Mouse (Mus musculus) forebrain, embryonic 10.5 days (tissue): ENCODE results near the gene Tcte1. TPM values are rescaled to one million over a fixed set of nuclear protein-coding genes. Genes with fewer than 3 reads are reported as not detected.

Experiments used
- DNase-seq: peaks from one replicate; pipeline ENCODE4 v3.0.0-alpha.2; 2017; ENCODE audit warnings: low spot score; ENCODE audit errors: extremely low spot score
- H3K27ac ChIP-seq: fragments of 300-500 bp; sonication (generic); 2 replicates; pipeline ENCODE4 v1.5.1; 2016; ENCODE audit warnings: mild to moderate bottlenecking
- H3K27me3 ChIP-seq: fragments of 300-500 bp; sonication (generic); 2 replicates; pipeline ENCODE4 v1.6.1; 2016; ENCODE audit warnings: mild to moderate bottlenecking; ENCODE audit not compliant: poor library complexity, severe bottlenecking
- H3K36me3 ChIP-seq: fragments of 300-500 bp; sonication (generic); replicated peaks from 2 replicates; pipeline ENCODE4 v1.6.1; 2016; ENCODE audit warnings: mild to moderate bottlenecking, moderate library complexity
- H3K4me1 ChIP-seq: fragments of 300-500 bp; sonication (generic); 2 replicates; pipeline ENCODE4 v1.6.1; 2016
- H3K4me3 ChIP-seq: fragments of 300-500 bp; sonication (generic); 2 replicates; pipeline ENCODE4 v1.5.1; 2016; ENCODE audit warnings: mild to moderate bottlenecking, moderate library complexity
- H3K9me3 ChIP-seq: fragments of 300-500 bp; sonication (generic); 2 replicates; pipeline ENCODE4 v1.6.1; 2016; ENCODE audit warnings: mild to moderate bottlenecking, moderate library complexity
- whole genome bisulfite sequencing: fragments of 180-500 bp; shearing (Covaris S2); methylation state at CpG from one replicate; pipeline ENCODE4 v1.1.7; 2016; 5-methylcytosine and 5-hydroxymethylcytosine counted together
- polyA plus RNA-seq: library from polyadenylated mRNA; unstranded; fragments of >200 nt; fragmentation: Nextera tagmentation; extraction: Ambion mirVana; gene quantifications from 2 replicates; pipeline ENCODE4 v1.2.1, GENCODE M21; 2016

The Tcte1 gene
- polyA plus RNA-seq, 1 experiment from 2014 or later = 1.3 TPM

DNA sequence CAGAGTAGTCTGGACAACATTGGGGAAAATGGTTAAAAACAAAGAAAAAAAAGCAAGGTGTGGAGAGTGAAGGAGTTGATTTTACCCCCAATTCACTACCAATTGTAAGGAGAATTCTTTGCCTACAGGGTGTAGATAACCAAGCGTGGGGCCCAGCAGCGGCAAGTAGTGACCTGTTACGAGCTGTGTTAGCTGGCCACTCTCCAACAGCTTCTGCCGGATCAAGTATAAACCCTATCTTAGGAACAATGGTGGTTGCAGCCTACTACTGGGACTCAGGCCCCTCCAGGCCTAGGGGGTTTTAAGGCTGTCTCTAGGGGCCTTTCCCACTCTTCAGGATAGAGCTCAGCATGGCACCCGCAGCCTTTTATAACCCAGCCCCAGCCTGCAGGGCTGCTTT, 55.0 kb downstream of the Tcte1 start:
- Histone ChIP-seq H3K9me3 (no peaks in the 10 kb centered on the region), H3K27me3 (no peaks in the 10 kb centered on the region), H3K36me3 (no peaks in the 10 kb centered on the region), H3K4me3 (no peak overlapping the region), H3K4me1 (peaks cover 30% of the 10 kb centered on the region), H3K27ac (no peak overlapping the region)
- DNase-seq = no peak
- 69% methylated on average over 5 of the region's 5 CpGs for WGBS

DNA sequence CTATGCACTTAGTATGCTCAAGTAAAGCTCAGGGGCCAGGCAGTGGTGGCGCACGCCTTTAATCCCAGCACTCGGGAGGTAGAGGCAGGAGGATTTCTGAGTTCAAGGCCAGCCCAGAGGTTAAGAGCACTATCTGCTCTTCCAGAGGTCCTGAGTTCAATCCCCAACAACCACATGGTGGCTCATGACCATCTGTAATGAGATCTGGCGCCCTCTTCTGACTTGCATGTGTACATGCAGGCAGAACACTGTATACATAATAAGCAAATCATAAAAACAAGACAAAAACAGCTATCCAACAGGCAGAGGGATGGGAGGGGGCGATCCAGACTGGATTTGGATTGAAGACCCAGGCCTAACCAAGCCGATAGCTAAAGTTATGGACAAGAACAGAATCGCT, 55.6 kb downstream of the Tcte1 start:
- Histone ChIP-seq H3K36me3 (no peaks in the 10 kb centered on the region), H3K4me1 (peaks cover 26% of the 10 kb centered on the region), H3K4me3 (no peak overlapping the region), H3K27ac (no peak overlapping the region), H3K27me3 (no peaks in the 10 kb centered on the region), H3K9me3 (no peaks in the 10 kb centered on the region)
- 76% methylated on average over 7 of the region's 7 CpGs for WGBS
- no peak for DNase-seq

DNA sequence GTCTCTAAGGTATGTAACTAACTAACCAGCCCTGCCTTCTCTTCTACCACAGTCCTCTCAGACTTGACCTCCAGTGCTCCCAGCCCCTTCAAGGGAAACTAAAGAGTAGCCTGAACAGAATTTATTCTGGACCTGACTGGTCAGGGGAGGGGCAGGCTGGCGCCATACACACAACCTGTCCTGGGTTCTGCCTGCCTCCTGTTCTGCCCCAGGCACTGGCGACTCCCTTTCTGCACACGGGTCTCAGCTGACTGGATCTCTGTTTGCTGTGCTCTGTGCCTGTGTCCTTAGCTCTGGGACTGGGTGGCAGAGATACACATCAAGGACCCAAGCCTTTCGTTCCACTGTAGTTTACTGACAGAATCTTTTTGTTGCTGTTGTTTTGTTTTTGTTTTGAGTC, 56.3 kb downstream of the Tcte1 start:
- Histone ChIP-seq H3K9me3 (no peaks in the 10 kb centered on the region), H3K27me3 (no peaks in the 10 kb centered on the region), H3K27ac (no peak overlapping the region), H3K4me3 (no peak overlapping the region), H3K36me3 (no peaks in the 10 kb centered on the region), H3K4me1 (peaks cover 26% of the 10 kb centered on the region)
- no peak for DNase-seq
- WGBS = 92% methylated on average over 4 of the region's 4 CpGs

DNA sequence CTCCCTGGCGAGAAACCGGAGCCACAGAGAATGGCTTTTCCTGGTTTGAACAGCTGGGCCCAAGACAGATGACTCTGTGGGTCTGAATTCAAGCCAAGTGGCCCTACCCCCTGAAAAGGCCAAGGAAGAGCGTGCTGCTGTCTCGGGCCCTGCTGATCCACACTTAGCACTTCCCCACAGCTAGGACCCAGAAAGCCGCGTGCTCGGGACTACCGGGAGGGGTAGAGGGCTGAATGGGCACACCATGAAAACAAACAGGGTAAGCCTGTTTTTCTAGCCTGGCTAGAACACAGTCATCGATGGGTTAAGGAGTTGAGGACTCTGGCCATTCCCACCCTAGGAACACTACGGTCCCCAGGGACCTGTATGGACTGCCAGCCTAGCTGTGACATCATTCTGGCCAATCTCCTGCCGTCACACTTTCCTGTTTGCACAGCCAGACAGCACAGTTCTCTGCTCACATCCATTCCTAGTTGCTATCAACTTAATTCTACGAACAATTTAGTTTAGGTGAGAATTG, 57.8 kb downstream of the Tcte1 start:
- peaks cover 2% of the 10 kb centered on the region for H3K36me3 ChIP-seq
- H3K4me1 ChIP-seq = peaks cover 32% of the 10 kb centered on the region
- no peak for DNase-seq
- no peak overlapping the region for H3K27ac ChIP-seq
- H3K9me3 ChIP-seq = no peaks in the 10 kb centered on the region
- no peaks in the 10 kb centered on the region for H3K27me3 ChIP-seq
- H3K4me3 ChIP-seq = no peak overlapping the region
- 51% methylated on average over 12 of the region's 12 CpGs for WGBS

DNA sequence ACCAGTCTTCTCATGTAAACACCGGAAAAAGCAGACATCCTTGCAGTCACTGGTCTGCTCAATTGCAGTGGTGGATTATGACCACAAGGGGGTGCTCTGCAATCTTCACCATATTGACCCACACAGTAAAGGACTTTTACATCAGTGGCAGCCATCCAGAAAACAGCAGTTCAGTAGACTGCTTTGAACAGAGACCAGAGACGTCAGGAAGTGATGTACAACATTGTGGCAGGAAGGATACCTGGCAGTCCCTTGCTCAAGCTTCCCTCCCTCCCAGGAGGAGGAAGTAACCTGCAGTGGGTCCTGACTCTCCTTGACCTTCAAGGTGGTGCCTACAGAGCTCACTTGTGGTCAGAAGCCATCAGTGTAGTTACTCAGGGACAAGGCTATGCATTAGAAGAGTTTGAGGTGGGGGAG, 58.3 kb downstream of the Tcte1 start:
- peaks cover 37% of the 10 kb centered on the region for H3K4me1 ChIP-seq
- H3K9me3 ChIP-seq = peaks cover 5% of the 10 kb centered on the region; the same call in 1 of the 2 replicates
- WGBS = 22% methylated on average over 2 of the region's 2 CpGs
- no peak overlapping the region; the same call in 1 of the 2 replicates for H3K4me3 ChIP-seq
- no peaks in the 10 kb centered on the region for H3K27me3 ChIP-seq
- no peak overlapping the region for H3K27ac ChIP-seq
- DNase-seq = peak; percentile 72
- peaks cover 7% of the 10 kb centered on the region for H3K36me3 ChIP-seq

DNA sequence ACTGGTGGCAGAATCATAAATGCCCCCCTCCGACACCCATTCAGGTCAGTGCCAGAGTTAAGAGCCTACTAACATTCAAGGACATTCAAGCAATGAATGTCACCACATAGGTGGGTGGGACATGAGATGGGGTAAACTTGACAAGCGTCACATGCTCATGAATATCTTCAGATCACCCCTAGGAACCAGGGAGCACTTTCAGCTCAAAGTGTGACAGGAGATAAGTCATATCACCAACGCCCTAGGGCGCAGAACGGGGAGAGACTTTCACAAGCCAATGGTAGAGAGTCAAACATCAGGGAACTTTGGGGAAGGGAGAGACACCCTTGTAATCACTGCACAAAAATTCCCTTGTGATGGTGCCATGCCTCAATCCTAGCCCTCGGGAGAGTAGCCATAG, 59.0 kb downstream of the Tcte1 start:
- H3K36me3 ChIP-seq = peaks cover 13% of the 10 kb centered on the region
- DNase-seq = no peak
- peaks cover 11% of the 10 kb centered on the region; the same call in 1 of the 2 replicates for H3K9me3 ChIP-seq
- WGBS = 94% methylated on average over 6 of the region's 6 CpGs
- no peak overlapping the region for H3K4me3 ChIP-seq
- H3K27ac ChIP-seq = no peak overlapping the region
- H3K27me3 ChIP-seq = no peaks in the 10 kb centered on the region
- peaks cover 37% of the 10 kb centered on the region for H3K4me1 ChIP-seq

DNA sequence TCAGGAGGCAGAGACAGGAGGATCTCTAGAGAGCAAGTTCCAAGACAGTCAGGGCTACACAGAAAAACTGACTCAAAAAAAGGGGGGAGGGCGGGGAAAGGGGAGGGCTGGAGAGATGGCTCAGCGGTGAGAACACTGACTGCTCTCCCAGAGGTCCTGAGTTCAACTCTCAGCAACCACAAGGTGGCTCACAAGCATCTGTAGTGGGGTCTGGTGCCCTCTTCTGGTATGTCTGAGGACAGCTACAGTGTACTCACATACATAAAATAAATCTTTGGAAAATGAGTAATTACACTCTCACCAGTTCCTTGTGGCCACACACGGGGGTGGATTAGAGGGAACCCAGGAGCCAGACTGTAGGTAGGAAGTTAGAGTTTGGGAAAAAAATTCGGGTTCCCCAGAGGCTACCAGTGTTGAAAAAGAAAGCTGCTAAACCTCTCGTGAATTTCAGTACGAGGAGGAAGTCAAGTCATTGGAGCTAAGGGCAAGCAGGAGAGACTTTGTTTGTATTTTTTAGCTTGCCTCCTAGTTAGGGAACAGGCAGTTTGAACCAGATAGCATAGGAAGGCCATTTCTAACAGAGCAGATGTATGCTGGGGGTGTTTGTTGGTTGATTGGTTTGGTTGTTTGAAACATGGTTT, 59.6 kb downstream of the Tcte1 start:
- no peak overlapping the region for H3K27ac ChIP-seq

DNA sequence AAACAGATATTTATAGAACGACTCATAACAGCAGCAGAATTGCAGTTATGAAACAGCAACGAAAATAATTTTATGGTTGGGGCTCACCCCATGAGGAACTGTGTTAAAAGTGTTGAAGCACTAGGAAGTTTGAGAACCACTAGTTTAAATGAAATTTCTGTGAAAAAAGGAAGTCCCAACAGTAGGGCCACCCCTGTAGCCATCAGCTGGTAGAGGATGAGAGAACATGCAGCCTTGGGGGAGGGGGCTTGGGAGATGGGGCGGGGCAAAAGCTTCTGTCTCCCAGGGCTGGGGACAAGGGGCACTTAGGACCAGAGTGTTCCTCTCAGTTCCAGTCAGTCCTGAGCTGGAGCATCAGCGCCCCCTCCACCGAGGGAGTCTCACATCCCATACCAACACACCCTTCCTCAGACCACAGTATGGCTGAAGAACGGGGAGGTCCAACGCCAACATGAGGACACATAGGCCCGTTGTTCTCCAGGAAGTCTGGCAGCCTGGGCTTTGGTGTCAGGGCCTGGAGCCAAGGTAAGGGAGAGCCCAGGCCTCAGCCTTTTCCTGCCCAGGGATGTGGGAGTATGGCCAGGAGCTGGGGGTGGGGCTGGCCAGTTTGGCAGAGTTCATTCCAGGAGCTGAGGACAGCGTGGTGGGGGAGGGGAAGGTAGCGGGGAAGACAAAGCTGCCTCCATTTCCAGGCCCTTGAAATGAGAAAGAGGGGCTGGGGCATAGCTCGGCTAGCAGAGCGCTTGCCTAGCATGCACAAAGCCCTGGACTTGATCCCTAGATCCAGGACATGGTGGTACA, 61.1 kb downstream of the Tcte1 start:
- 37% methylated on average over 12 of the region's 12 CpGs for WGBS
- peaks cover 32% of the 10 kb centered on the region for H3K36me3 ChIP-seq
- peaks cover 11% of the 10 kb centered on the region; the same call in 1 of the 2 replicates for H3K9me3 ChIP-seq
- H3K27ac ChIP-seq = peak overlapping the region; percentile 77
- H3K4me1 ChIP-seq = peaks cover 37% of the 10 kb centered on the region
- no peak for DNase-seq
- H3K27me3 ChIP-seq = no peaks in the 10 kb centered on the region
- peak overlapping the region; percentile 4 for H3K4me3 ChIP-seq

More for the DNA sequence above, 59.6 kb downstream of the Tcte1 start:
- no peak for DNase-seq
- H3K27me3 ChIP-seq = no peaks in the 10 kb centered on the region
- peaks cover 18% of the 10 kb centered on the region for H3K36me3 ChIP-seq
- H3K4me1 ChIP-seq = peaks cover 37% of the 10 kb centered on the region
- H3K4me3 ChIP-seq = no peak overlapping the region
- WGBS = 77% methylated on average over 6 of the region's 6 CpGs
- H3K9me3 ChIP-seq = peaks cover 11% of the 10 kb centered on the region; the same call in 1 of the 2 replicates

DNA sequence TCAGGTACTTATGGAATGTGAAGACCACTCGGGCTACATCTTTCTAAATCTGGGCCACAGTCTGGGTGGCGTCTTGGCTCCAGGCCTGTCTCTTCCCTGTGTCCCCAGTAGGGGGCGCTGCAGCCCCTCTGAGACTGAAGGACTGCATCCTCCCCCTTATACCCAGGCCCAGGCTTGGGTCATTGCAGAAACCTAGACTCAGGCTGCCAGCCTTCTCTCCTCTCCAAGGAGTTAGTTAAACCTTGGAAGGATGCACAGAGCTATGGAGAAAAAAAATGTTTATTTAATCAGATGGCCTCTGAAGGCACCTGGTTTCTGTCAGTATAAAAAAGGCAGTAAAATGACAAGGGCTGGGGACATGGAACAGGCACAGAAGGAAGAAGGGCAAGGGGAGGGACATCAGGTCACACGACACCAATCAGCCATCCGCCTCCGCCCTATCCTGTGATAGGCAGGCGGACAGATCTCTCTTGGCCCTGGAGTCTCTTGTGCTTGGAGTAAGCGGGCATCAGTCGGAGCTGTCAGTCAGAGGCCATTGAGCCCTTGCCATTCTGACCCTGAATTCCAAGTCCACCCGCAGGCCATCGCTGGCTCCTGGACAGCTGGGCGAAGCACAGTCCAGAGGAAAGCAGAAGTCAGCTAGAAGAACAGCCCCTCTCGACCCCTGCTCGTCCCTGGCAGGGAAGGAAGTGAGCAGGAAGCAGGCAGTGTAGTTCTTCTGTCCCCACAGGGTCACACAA, 61.9 kb downstream of the Tcte1 start:
- Histone ChIP-seq H3K27ac (peak overlapping the region; percentile 77), H3K36me3 (peaks cover 40% of the 10 kb centered on the region), H3K27me3 (no peaks in the 10 kb centered on the region), H3K4me1 (peaks cover 37% of the 10 kb centered on the region), H3K9me3 (peaks cover 11% of the 10 kb centered on the region; the same call in 1 of the 2 replicates), H3K4me3 (peak overlapping the region; percentile 9)
- DNase-seq = peak; percentile 82
- 16% methylated on average over 14 of the region's 14 CpGs for WGBS

DNA sequence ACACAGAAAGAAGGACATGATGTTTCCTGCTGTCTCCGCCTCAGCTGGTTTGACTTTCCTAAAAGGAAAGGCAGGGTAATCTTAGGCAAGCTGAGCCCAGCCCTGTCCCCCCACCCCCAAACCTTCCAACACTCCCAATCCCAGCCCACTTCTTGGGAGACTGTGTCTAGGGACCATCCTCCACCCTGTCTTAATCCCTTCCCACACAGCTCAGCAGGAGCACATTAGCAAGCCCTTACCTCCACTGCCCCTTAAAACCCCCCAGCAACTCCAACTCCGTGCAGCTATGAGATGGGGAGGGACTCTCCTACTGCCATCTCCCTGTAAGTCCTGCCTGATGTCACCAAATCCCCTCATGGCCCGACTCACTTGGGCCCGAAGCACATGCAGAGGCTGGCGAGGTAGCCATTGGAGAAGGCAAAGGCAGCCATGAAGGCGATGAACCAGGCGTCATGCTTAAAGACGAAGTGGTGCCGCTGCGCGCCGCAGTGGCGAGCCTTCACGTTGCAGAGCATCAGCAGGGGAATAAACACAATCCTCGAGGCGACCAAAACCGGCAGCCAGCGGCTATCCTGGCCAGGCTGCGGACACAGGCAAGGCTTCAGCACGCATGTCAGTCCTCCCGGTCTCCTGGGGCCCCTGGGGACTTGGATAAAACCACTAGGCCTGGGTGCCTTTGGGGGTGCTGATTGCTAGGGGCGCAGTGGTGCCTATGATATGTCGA, 62.7 kb downstream of the Tcte1 start:
- Histone ChIP-seq H3K4me3 (peak overlapping the region; percentile 9; the same call in 1 of the 2 replicates), H3K36me3 (peaks cover 42% of the 10 kb centered on the region), H3K4me1 (peaks cover 37% of the 10 kb centered on the region), H3K9me3 (peaks cover 11% of the 10 kb centered on the region; the same call in 1 of the 2 replicates), H3K27ac (peak overlapping the region; percentile 77), H3K27me3 (no peaks in the 10 kb centered on the region)
- DNase-seq = no peak
- 53% methylated on average over 23 of the region's 23 CpGs for WGBS

DNA sequence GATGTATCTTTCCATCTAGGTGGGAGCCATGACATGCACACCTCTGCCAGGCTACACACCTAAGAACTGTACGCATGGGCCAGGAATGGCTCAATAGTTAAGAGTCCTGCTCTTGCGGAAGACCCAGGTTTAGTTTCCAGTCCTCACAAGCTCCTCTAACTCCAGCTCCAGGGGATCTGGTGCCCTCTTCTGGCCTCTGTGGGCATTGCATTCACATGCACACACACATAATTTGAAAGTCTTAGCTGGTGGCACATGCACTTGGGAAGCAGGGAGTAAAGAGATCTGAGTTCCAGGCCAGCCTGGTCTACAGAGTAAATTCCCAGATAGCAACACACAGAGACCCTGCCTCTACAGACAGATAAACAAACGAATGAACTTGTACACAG, 63.2 kb downstream of the Tcte1 start:
- H3K27ac ChIP-seq = peak overlapping the region; percentile 77; the same call in 1 of the 2 replicates
- no peak for DNase-seq
- WGBS = 95% methylated on average over 3 of the region's 3 CpGs

DNA sequence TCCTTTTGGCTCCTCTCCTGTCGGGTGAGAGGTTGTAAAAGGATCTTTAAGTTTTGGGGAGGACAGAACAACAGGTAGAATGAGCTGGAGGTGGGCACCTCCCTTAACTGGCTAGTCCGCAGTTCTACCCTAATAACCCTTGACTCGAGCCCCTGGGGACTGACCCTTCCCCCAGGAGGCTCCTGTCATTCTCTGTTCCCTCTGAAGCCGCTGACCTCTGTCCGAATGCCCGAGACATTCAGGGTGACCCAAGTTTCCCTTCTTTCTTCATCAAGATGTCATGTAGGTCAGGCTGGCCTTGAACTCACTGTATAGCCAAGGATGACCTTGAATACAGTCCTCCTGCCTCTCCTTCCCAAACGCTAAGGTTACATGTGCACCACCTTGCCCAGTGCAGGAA, 65.1 kb downstream of the Tcte1 start:
- Histone ChIP-seq H3K36me3 (peaks cover 42% of the 10 kb centered on the region), H3K4me3 (no peak overlapping the region), H3K4me1 (peaks cover 52% of the 10 kb centered on the region), H3K9me3 (peaks cover 11% of the 10 kb centered on the region; the same call in 1 of the 2 replicates), H3K27me3 (peaks cover 21% of the 10 kb centered on the region), H3K27ac (no peak overlapping the region)
- WGBS = 93% methylated on average over 7 of the region's 7 CpGs
- no peak for DNase-seq

More for the DNA sequence above, 63.2 kb downstream of the Tcte1 start:
- no peak overlapping the region for H3K4me3 ChIP-seq
- peaks cover 11% of the 10 kb centered on the region; the same call in 1 of the 2 replicates for H3K9me3 ChIP-seq
- H3K4me1 ChIP-seq = peaks cover 35% of the 10 kb centered on the region
- H3K36me3 ChIP-seq = peaks cover 42% of the 10 kb centered on the region
- H3K27me3 ChIP-seq = 0 out of 2 replicates have a peak, but pooled peaks cover 1% of the 10 kb centered on the region
